In the genomic region with DNA sequence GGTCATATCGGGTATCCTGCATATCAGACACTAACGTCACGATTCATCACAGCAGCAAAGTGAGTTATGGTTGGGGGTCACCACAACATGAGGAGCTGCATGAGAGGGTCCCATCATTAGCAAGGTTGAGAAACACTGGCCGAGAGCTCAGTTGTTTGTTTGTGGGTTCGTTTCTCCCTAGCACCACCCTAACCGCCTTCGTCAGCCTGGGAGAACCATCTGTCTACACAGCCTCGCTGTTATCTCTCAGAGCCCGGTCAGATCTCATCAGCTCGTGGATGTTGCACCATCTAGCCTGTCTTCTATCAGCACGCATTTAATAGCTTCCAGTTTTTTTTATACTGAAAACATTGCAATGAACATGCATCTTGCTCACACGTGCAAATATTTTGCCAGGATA, we compare ENCODE assay signal across 18 mouse cellular contexts.
"Had no signal": no experiment of that assay in that cellular context is flagged by ENCODE, and none has a peak within 500 bp of the region (broad histone marks: within the 10 kb centered on the region; RNA-seq: fewer than 3 reads in every experiment).

No protein-coding gene starts in this region.

- DNase-seq: kidney, adult 2 months; kidney, postnatal 36 days; liver, postnatal 0 days; lung, embryonic 14.5 days; retina, postnatal 1 day; right cerebral cortex, postnatal 25 days; spleen, adult 18-20 months; thymus, postnatal 25 days had no signal

- H3K4me2 ChIP-seq: lung, embryonic 14.5 days; midbrain, embryonic 12.5 days; midbrain, embryonic 15.5 days; neural tube, embryonic 12.5 days; neural tube, embryonic 15.5 days; stomach, embryonic 15.5 days had no signal

- H3K4me3 ChIP-seq: midbrain, embryonic 12.5 days; midbrain, embryonic 15.5 days; neural tube, embryonic 12.5 days; neural tube, embryonic 15.5 days; stomach, embryonic 15.5 days had no signal

- ATAC-seq: intestine, postnatal 0 days; liver, postnatal 0 days; lung, postnatal 0 days; midbrain, embryonic 15.5 days had no signal

- H3K27ac ChIP-seq: kidney, postnatal 0 days; liver, embryonic 14.5 days; macrophage; midbrain, embryonic 12.5 days; midbrain, embryonic 15.5 days; neural tube, embryonic 12.5 days; neural tube, embryonic 15.5 days; stomach, embryonic 15.5 days had no signal

- H3K36me3 ChIP-seq: midbrain, embryonic 15.5 days; neural tube, embryonic 15.5 days had no signal

- H3K4me1 ChIP-seq: neural tube, embryonic 12.5 days; stomach, embryonic 15.5 days had no signal

- H3K9me3 ChIP-seq: midbrain, embryonic 12.5 days; midbrain, embryonic 15.5 days; neural tube, embryonic 12.5 days; neural tube, embryonic 15.5 days; stomach, embryonic 15.5 days had no signal

- H3K9ac ChIP-seq: liver, embryonic 14.5 days; liver, postnatal 0 days; lung, embryonic 14.5 days; midbrain, embryonic 12.5 days; midbrain, embryonic 15.5 days; neural tube, embryonic 12.5 days; neural tube, embryonic 15.5 days; stomach, embryonic 15.5 days had no signal

- H3K27me3 ChIP-seq: midbrain, embryonic 12.5 days; midbrain, embryonic 15.5 days; neural tube, embryonic 12.5 days; neural tube, embryonic 15.5 days; stomach, embryonic 15.5 days had no signal
